Mouse (Mus musculus) gastrocnemius, adult 8-10 months (tissue): Measurements from ENCODE around the gene Phactr1. TPM values are rescaled to one million over a fixed set of nuclear protein-coding genes. Genes with fewer than 3 reads are reported as not detected.

Experiments
- DNase-seq, 2 experiments: peaks; one replicate each; pipeline ENCODE4 v3.0.0; 2022; ENCODE audit warnings: low spot score in 2 of 2
- total RNA-seq, 4 experiments: library from RNA; stranded (reverse); gene quantifications; 2 replicates each; pipeline ENCODE4 v1.2.4; 2022

Gene Phactr1
- total RNA-seq, 4 experiments from 2014 or later: 0.51 to 3.1 (median 1.7) TPM

- no peak for DNase-seq
Observed at GRCm38 (mm10) chr13:43172036-43172713, 491.8 kb downstream of the Phactr1 start.

- DNase-seq: peak; percentile 47 to 52
Observed at GRCm38 (mm10) chr13:43173262-43173661, 492.8 kb downstream of the Phactr1 start.

GRCm38 (mm10) chr13:43176676-43177075 lies 496.3 kb downstream of the Phactr1 start:
- DNase-seq: no peak

- no peak for DNase-seq
Observed at GRCm38 (mm10) chr13:43177317-43177716, 496.9 kb downstream of the Phactr1 start.

GRCm38 (mm10) chr13:43181104-43181503 lies 500.7 kb downstream of the Phactr1 start:
- DNase-seq: no peak

- DNase-seq: peak; percentile 37 to 55
Observed at GRCm38 (mm10) chr13:43182465-43183201, 502.2 kb downstream of the Phactr1 start.

- DNase-seq: no peak
Observed at GRCm38 (mm10) chr13:43183248-43184055, 503.0 kb downstream of the Phactr1 start.

- no peak for DNase-seq
Observed at GRCm38 (mm10) chr13:43187736-43188135, 507.3 kb downstream of the Phactr1 start.
